Mouse (Mus musculus) heart, adult 18-20 months (tissue): ENCODE data around the gene Aqp5. TPM values are rescaled to one million over a fixed set of nuclear protein-coding genes. Genes with fewer than 3 reads are reported as not detected.
A peak's percentile ranks its signal among the peaks of the same experiment; 100 is the strongest.

Experiments
- DNase-seq, 2 experiments: peaks; one replicate each; pipeline ENCODE4 v3.0.0; 2021 to 2022; ENCODE audit warnings: mixed read lengths in 1 of 2
- total RNA-seq, 2 experiments: library from RNA; stranded (reverse); gene quantifications; 2 replicates each; pipeline ENCODE4 v1.2.3; 2021

Gene Aqp5
- total RNA-seq, 2 experiments from 2014 or later, result 0.30 to 2.5 TPM

GRCm38 (mm10) chr15:99596056-99596687, 5.6 kb downstream of the Aqp5 start:
- DNase-seq, result peak; percentile 76 to 89

GRCm38 (mm10) chr15:99596841-99597240, 6.3 kb downstream of the Aqp5 start:
- DNase-seq, result no peak

GRCm38 (mm10) chr15:99597596-99597995, 7.0 kb downstream of the Aqp5 start:
- DNase-seq, result no peak

- DNase-seq, result no peak
Measured at GRCm38 (mm10) chr15:99599245-99600070, 8.9 kb downstream of the Aqp5 start.

GRCm38 (mm10) chr15:99600986-99601822, 10.6 kb downstream of the Aqp5 start, which contains the start of gene Aqp6:
TSS of gene Aqp6 (plus strand) at chr15:99601400.
- no peak for DNase-seq

- no peak for DNase-seq
Measured at GRCm38 (mm10) chr15:99601823-99602120, 11.2 kb downstream of the Aqp5 start.

- no peak for DNase-seq
Measured at GRCm38 (mm10) chr15:99602206-99602820, 11.7 kb downstream of the Aqp5 start.

- no peak for DNase-seq
Measured at GRCm38 (mm10) chr15:99603216-99603615, 12.6 kb downstream of the Aqp5 start.

GRCm38 (mm10) chr15:99605595-99605994, 15.0 kb downstream of the Aqp5 start:
- DNase-seq, result no peak

- no peak for DNase-seq
Measured at GRCm38 (mm10) chr15:99606515-99606914, 15.9 kb downstream of the Aqp5 start.

GRCm38 (mm10) chr15:99607388-99608113, 17.0 kb downstream of the Aqp5 start:
- no peak for DNase-seq

- no peak for DNase-seq
Measured at GRCm38 (mm10) chr15:99608382-99609125, 18.0 kb downstream of the Aqp5 start.

GRCm38 (mm10) chr15:99611563-99611962, 21.0 kb downstream of the Aqp5 start:
- no peak for DNase-seq

GRCm38 (mm10) chr15:99614273-99614672, 23.7 kb downstream of the Aqp5 start:
- no peak for DNase-seq

GRCm38 (mm10) chr15:99614753-99615152, 24.2 kb downstream of the Aqp5 start:
- peak; percentile 28 to 38 for DNase-seq

GRCm38 (mm10) chr15:99615246-99615645, 24.7 kb downstream of the Aqp5 start:
- DNase-seq, result no peak

- DNase-seq, result no peak
Measured at GRCm38 (mm10) chr15:99618595-99618994, 28.0 kb downstream of the Aqp5 start.

GRCm38 (mm10) chr15:99619821-99620220, 29.2 kb downstream of the Aqp5 start:
- DNase-seq, result no peak

- no peak for DNase-seq
Measured at GRCm38 (mm10) chr15:99622063-99622462, 31.5 kb downstream of the Aqp5 start.

- DNase-seq, result no peak
Measured at GRCm38 (mm10) chr15:99631618-99632017, 41.0 kb downstream of the Aqp5 start.

- peak in 1 of 2 experiments; percentile 12 for DNase-seq
Measured at GRCm38 (mm10) chr15:99634702-99635101, 44.1 kb downstream of the Aqp5 start.
